Comparison of ENCODE assay signal across 8 mouse cellular contexts in genomic region chr7:91543286-91543650, GRCm38 (mm10).
DNase-seq lines count a peak whose midpoint lies in the region; ATAC-seq and TF ChIP-seq lines count a peak whose summit lies in the region.

No protein-coding gene starts in this region.

- ATAC-seq in lung, embryonic 14.5 days (ENCODE audit: insufficient read depth), result no peak
- ATAC-seq in liver, embryonic 13.5 days (ENCODE audit: low read depth), result no peak
- no peak for ATAC-seq in stomach, embryonic 14.5 days (ENCODE audit: insufficient number of reproducible peaks, insufficient read depth, low FRiP score, low read depth)

- no peak for DNase-seq in lung, embryonic 14.5 days
- DNase-seq in lung, postnatal 4 days, result no peak
- DNase-seq in hindbrain, embryonic 10.5 days (ENCODE audit: low spot score), result no peak
- DNase-seq in liver, embryonic 13.5 days, result no peak
- no peak for DNase-seq in retina, embryonic 14.5 days (ENCODE audit: low spot score)
- DNase-seq in ovary, adult 18-20 months (ENCODE audit: low spot score), result no peak
- DNase-seq in frontal cortex, adult 2 months (ENCODE audit: extremely low spot score in 1 of 2, low spot score in 1 of 2), result no peak

- no peaks in the 10 kb centered on the region for H3K4me1 ChIP-seq in lung, embryonic 14.5 days (ENCODE audit: insufficient read depth)
- H3K4me1 ChIP-seq in hindbrain, embryonic 10.5 days (replicated peaks), result peaks cover 7% of the 10 kb centered on the region
- H3K4me1 ChIP-seq in liver, embryonic 13.5 days (replicated peaks), result no peaks in the 10 kb centered on the region
- no peaks in the 10 kb centered on the region for H3K4me1 ChIP-seq in stomach, embryonic 14.5 days (ENCODE audit: control insufficient read depth, insufficient read depth, low read length)

- H3K4me2 ChIP-seq in lung, embryonic 14.5 days, result peak overlapping the region; percentile 60
- peak overlapping the region; percentile 51 for H3K4me2 ChIP-seq in liver, embryonic 13.5 days
- peak overlapping the region; percentile 56 for H3K4me2 ChIP-seq in stomach, embryonic 14.5 days (replicated peaks; ENCODE audit: low read depth, low read length)

- no peak overlapping the region for H3K27ac ChIP-seq in lung, embryonic 14.5 days (ENCODE audit: low read depth)
- H3K27ac ChIP-seq in hindbrain, embryonic 10.5 days, result no peak overlapping the region
- no peak overlapping the region for H3K27ac ChIP-seq in liver, embryonic 13.5 days
- no peak overlapping the region for H3K27ac ChIP-seq in stomach, embryonic 14.5 days (ENCODE audit: low read length)

- TF ChIP-seq CTCF in lung, embryonic 14.5 days (IDR thresholded peaks at IDR 0.05; ENCODE audit: low read depth), result no peak

- H3K27me3 ChIP-seq in lung, embryonic 14.5 days (ENCODE audit: insufficient read depth, low read length), result no peaks in the 10 kb centered on the region; the same call in 1 of the 2 replicates
- H3K27me3 ChIP-seq in hindbrain, embryonic 10.5 days (ENCODE audit: insufficient read depth, poor library complexity, severe bottlenecking), result peaks cover 14% of the 10 kb centered on the region
- peaks cover 10% of the 10 kb centered on the region for H3K27me3 ChIP-seq in liver, embryonic 13.5 days
- no peaks in the 10 kb centered on the region for H3K27me3 ChIP-seq in stomach, embryonic 14.5 days (ENCODE audit: control insufficient read depth, insufficient read depth, low read length)

- H3K9me3 ChIP-seq in lung, embryonic 14.5 days (ENCODE audit: low read depth, low read length), result no peaks in the 10 kb centered on the region
- H3K9me3 ChIP-seq in hindbrain, embryonic 10.5 days, result no peaks in the 10 kb centered on the region
- H3K9me3 ChIP-seq in liver, embryonic 13.5 days (replicated peaks), result no peaks in the 10 kb centered on the region
- no peaks in the 10 kb centered on the region for H3K9me3 ChIP-seq in stomach, embryonic 14.5 days (ENCODE audit: control insufficient read depth, low read depth, low read length)

- 31% methylated on average over 4 of the region's 4 CpGs for WGBS in lung, embryonic 14.5 days
- WGBS in hindbrain, embryonic 10.5 days, result 39% methylated on average over 4 of the region's 4 CpGs
- 30% methylated on average over 4 of the region's 4 CpGs for WGBS in liver, embryonic 13.5 days (ENCODE audit: insufficient replicate concordance)
- 46% methylated on average over 4 of the region's 4 CpGs for WGBS in stomach, embryonic 14.5 days

- peak overlapping the region; percentile 27 for H3K4me3 ChIP-seq in lung, embryonic 14.5 days (ENCODE audit: low read depth, low read length)
- H3K4me3 ChIP-seq in hindbrain, embryonic 10.5 days, result peak overlapping the region; percentile 56
- peak overlapping the region; percentile 33 for H3K4me3 ChIP-seq in liver, embryonic 13.5 days (replicated peaks)
- peak overlapping the region; percentile 30 for H3K4me3 ChIP-seq in stomach, embryonic 14.5 days (ENCODE audit: low read depth, low read length)

- no peaks in the 10 kb centered on the region for H3K36me3 ChIP-seq in lung, embryonic 14.5 days (ENCODE audit: insufficient read depth)
- H3K36me3 ChIP-seq in hindbrain, embryonic 10.5 days, result no peaks in the 10 kb centered on the region
- H3K36me3 ChIP-seq in liver, embryonic 13.5 days, result no peaks in the 10 kb centered on the region
- no peaks in the 10 kb centered on the region for H3K36me3 ChIP-seq in stomach, embryonic 14.5 days (ENCODE audit: control insufficient read depth, insufficient read depth, low read length)

- no peak overlapping the region; the same call in 1 of the 2 replicates for H3K9ac ChIP-seq in lung, embryonic 14.5 days
- H3K9ac ChIP-seq in liver, embryonic 13.5 days, result no peak overlapping the region
- no peak overlapping the region for H3K9ac ChIP-seq in stomach, embryonic 14.5 days (replicated peaks; ENCODE audit: low read depth, low read length)
